Mouse (Mus musculus) heart, embryonic 10.5 days (tissue): ENCODE measurements around the gene Zfp692. TPM values are rescaled to one million over a fixed set of nuclear protein-coding genes. Genes with fewer than 3 reads are reported as not detected.

Experiments used
- DNase-seq: peaks from one replicate; pipeline ENCODE4 v3.0.0-alpha.2; 2017; ENCODE audit warnings: low spot score
- H3K27ac ChIP-seq: fragments of 300-500 bp; sonication (generic); 2 replicates; pipeline ENCODE4 v1.5.1; 2016; ENCODE audit warnings: mild to moderate bottlenecking
- H3K27me3 ChIP-seq: fragments of 300-500 bp; sonication (generic); 2 replicates; pipeline ENCODE4 v1.6.1; 2016; ENCODE audit warnings: mild to moderate bottlenecking; ENCODE audit not compliant: poor library complexity, insufficient read depth, severe bottlenecking
- H3K36me3 ChIP-seq: fragments of 300-500 bp; sonication (generic); 2 replicates; pipeline ENCODE4 v1.6.1; 2016; ENCODE audit warnings: mild to moderate bottlenecking, moderate library complexity
- H3K4me1 ChIP-seq: fragments of 300-500 bp; sonication (generic); 2 replicates; pipeline ENCODE4 v1.6.1; 2016; ENCODE audit warnings: mild to moderate bottlenecking
- H3K4me3 ChIP-seq: fragments of 300-500 bp; sonication (generic); 2 replicates; pipeline ENCODE4 v1.5.1; 2016; ENCODE audit warnings: mild to moderate bottlenecking, moderate library complexity
- H3K9me3 ChIP-seq: fragments of 300-500 bp; sonication (generic); 2 replicates; pipeline ENCODE4 v1.6.1; 2016; ENCODE audit warnings: mild to moderate bottlenecking, moderate library complexity
- WGBS: fragments of 180-500 bp; shearing (Covaris S2); methylation state at CpG from one replicate; pipeline ENCODE4 v1.1.7; 2016; 5-methylcytosine and 5-hydroxymethylcytosine counted together
- polyA plus RNA-seq: library from polyadenylated mRNA; unstranded; fragments of >200 nt; fragmentation: Nextera tagmentation; extraction: Ambion mirVana; gene quantifications from 2 replicates; pipeline ENCODE4 v1.2.1, GENCODE M21; 2016

The Zfp692 gene
- 18.5 and 19.2 TPM in 2 replicates for polyA plus RNA-seq

GRCm38 (mm10) chr11:58306860-58307308 is at the start of gene Zfp692:
Zfp692 (plus strand) TSS chr11:58307069.
- H3K36me3 ChIP-seq = peaks cover 14% of the 10 kb centered on the region
- H3K27me3 ChIP-seq = no peaks in the 10 kb centered on the region
- peak within 1 kb of the TSS; percentile 72 for H3K4me3 ChIP-seq
- H3K9me3 ChIP-seq = no peaks in the 10 kb centered on the region
- peak; percentile 98 for DNase-seq
- WGBS = under 1% methylated on average over 34 of the region's 34 CpGs
- H3K4me1 ChIP-seq = peaks cover 18% of the 10 kb centered on the region
- peak within 1 kb of the TSS; percentile 91 for H3K27ac ChIP-seq

- peak; percentile 61 for DNase-seq
- H3K9me3 ChIP-seq = no peaks in the 10 kb centered on the region
- no peak overlapping the region for H3K27ac ChIP-seq
- H3K4me1 ChIP-seq = no peaks in the 10 kb centered on the region
- no peaks in the 10 kb centered on the region for H3K27me3 ChIP-seq
- 85% methylated on average over 5 of the region's 5 CpGs for WGBS
- H3K4me3 ChIP-seq = no peak overlapping the region
- no peaks in the 10 kb centered on the region for H3K36me3 ChIP-seq
Observed at GRCm38 (mm10) chr11:58257816-58258215, 49.1 kb upstream of the Zfp692 start.

GRCm38 (mm10) chr11:58260156-58260555 is 46.7 kb upstream of the Zfp692 start:
- Histone ChIP-seq H3K27me3 (no peaks in the 10 kb centered on the region), H3K27ac (no peak overlapping the region)
- 83% methylated on average over 4 of the region's 4 CpGs for WGBS

GRCm38 (mm10) chr11:58261826-58262225 is 45.0 kb upstream of the Zfp692 start:
- H3K36me3 ChIP-seq = no peaks in the 10 kb centered on the region
- H3K4me3 ChIP-seq = no peak overlapping the region
- no peak overlapping the region for H3K27ac ChIP-seq
- no peaks in the 10 kb centered on the region for H3K4me1 ChIP-seq
- peak; percentile 61 for DNase-seq
- 81% methylated on average over 4 of the region's 4 CpGs for WGBS
- no peaks in the 10 kb centered on the region for H3K27me3 ChIP-seq
- no peaks in the 10 kb centered on the region for H3K9me3 ChIP-seq

More at GRCm38 (mm10) chr11:58260156-58260555, 46.7 kb upstream of the Zfp692 start:
- no peak overlapping the region for H3K4me3 ChIP-seq
- DNase-seq = peak; percentile 59
- no peaks in the 10 kb centered on the region for H3K4me1 ChIP-seq
- H3K36me3 ChIP-seq = no peaks in the 10 kb centered on the region
- H3K9me3 ChIP-seq = no peaks in the 10 kb centered on the region

- H3K27me3 ChIP-seq = no peaks in the 10 kb centered on the region
- no peak overlapping the region for H3K27ac ChIP-seq
- DNase-seq = peak; percentile 74
- 83% methylated on average over 3 of the region's 3 CpGs for WGBS
- H3K4me1 ChIP-seq = no peaks in the 10 kb centered on the region
- H3K4me3 ChIP-seq = no peak overlapping the region
- no peaks in the 10 kb centered on the region for H3K36me3 ChIP-seq
- no peaks in the 10 kb centered on the region for H3K9me3 ChIP-seq
Observed at GRCm38 (mm10) chr11:58262336-58262735, 44.5 kb upstream of the Zfp692 start.

GRCm38 (mm10) chr11:58263516-58263915 is 43.4 kb upstream of the Zfp692 start:
- Histone ChIP-seq H3K27me3 (no peaks in the 10 kb centered on the region), H3K36me3 (no peaks in the 10 kb centered on the region), H3K4me1 (no peaks in the 10 kb centered on the region), H3K27ac (no peak overlapping the region), H3K4me3 (no peak overlapping the region), H3K9me3 (no peaks in the 10 kb centered on the region)
- DNase-seq = peak; percentile 71
- WGBS = 77% methylated on average over 2 of the region's 2 CpGs

GRCm38 (mm10) chr11:58264546-58264945 is 42.3 kb upstream of the Zfp692 start:
- Histone ChIP-seq H3K9me3 (no peaks in the 10 kb centered on the region), H3K4me1 (no peaks in the 10 kb centered on the region), H3K27me3 (no peaks in the 10 kb centered on the region), H3K4me3 (no peak overlapping the region), H3K27ac (no peak overlapping the region), H3K36me3 (no peaks in the 10 kb centered on the region)
- 74% methylated on average over 9 of the region's 9 CpGs for WGBS
- DNase-seq = peak; percentile 51

- Histone ChIP-seq H3K36me3 (no peaks in the 10 kb centered on the region), H3K4me1 (no peaks in the 10 kb centered on the region), H3K9me3 (no peaks in the 10 kb centered on the region), H3K27me3 (no peaks in the 10 kb centered on the region), H3K27ac (no peak overlapping the region), H3K4me3 (no peak overlapping the region)
- peak; percentile 7 for DNase-seq
- WGBS = 90% methylated on average over 3 of the region's 3 CpGs
Observed at GRCm38 (mm10) chr11:58268285-58268684, 38.6 kb upstream of the Zfp692 start.

- peak; percentile 28 for DNase-seq
- Histone ChIP-seq H3K27ac (no peak within 1 kb of the TSS), H3K27me3 (no peaks in the 10 kb centered on the region), H3K9me3 (no peaks in the 10 kb centered on the region), H3K36me3 (no peaks in the 10 kb centered on the region), H3K4me3 (no peak within 1 kb of the TSS), H3K4me1 (no peaks in the 10 kb centered on the region)
- WGBS = 48% methylated on average over 2 of the region's 2 CpGs
Observed at GRCm38 (mm10) chr11:58274572-58274971, 32.3 kb upstream of the Zfp692 start, which contains the start of gene 4930438A08Rik. 4930438A08Rik (plus strand) TSS chr11:58274799.

GRCm38 (mm10) chr11:58275756-58276155 is 31.1 kb upstream of the Zfp692 start:
- no peaks in the 10 kb centered on the region for H3K27me3 ChIP-seq
- DNase-seq = no peak
- no peak overlapping the region for H3K27ac ChIP-seq
- H3K4me3 ChIP-seq = no peak overlapping the region
- 73% methylated on average over 4 of the region's 4 CpGs for WGBS
- H3K9me3 ChIP-seq = no peaks in the 10 kb centered on the region
- H3K4me1 ChIP-seq = no peaks in the 10 kb centered on the region
- H3K36me3 ChIP-seq = no peaks in the 10 kb centered on the region

GRCm38 (mm10) chr11:58281970-58282496 is 24.8 kb upstream of the Zfp692 start:
- H3K4me1 ChIP-seq = no peaks in the 10 kb centered on the region
- no peak overlapping the region for H3K27ac ChIP-seq
- no peaks in the 10 kb centered on the region; the same call in 1 of the 2 replicates for H3K27me3 ChIP-seq
- DNase-seq = no peak
- H3K36me3 ChIP-seq = no peaks in the 10 kb centered on the region
- 80% methylated on average over 13 of the region's 13 CpGs for WGBS
- H3K9me3 ChIP-seq = no peaks in the 10 kb centered on the region
- no peak overlapping the region for H3K4me3 ChIP-seq

GRCm38 (mm10) chr11:58282518-58282917 is 24.4 kb upstream of the Zfp692 start:
- H3K4me1 ChIP-seq = no peaks in the 10 kb centered on the region
- no peak for DNase-seq
- peaks cover 2% of the 10 kb centered on the region for H3K27me3 ChIP-seq
- no peak overlapping the region for H3K27ac ChIP-seq
- WGBS = 86% methylated on average over 5 of the region's 5 CpGs
- H3K4me3 ChIP-seq = no peak overlapping the region
- no peaks in the 10 kb centered on the region for H3K36me3 ChIP-seq
- H3K9me3 ChIP-seq = no peaks in the 10 kb centered on the region

GRCm38 (mm10) chr11:58289992-58290682 is 16.7 kb upstream of the Zfp692 start:
- H3K4me1 ChIP-seq = no peaks in the 10 kb centered on the region
- H3K27me3 ChIP-seq = peaks cover 3% of the 10 kb centered on the region
- H3K27ac ChIP-seq = no peak overlapping the region
- DNase-seq = no peak
- no peaks in the 10 kb centered on the region for H3K9me3 ChIP-seq
- no peaks in the 10 kb centered on the region for H3K36me3 ChIP-seq
- H3K4me3 ChIP-seq = no peak overlapping the region
- 72% methylated on average over 9 of the region's 9 CpGs for WGBS
